Comparison of ENCODE assay signal across 8 mouse cellular contexts in the genomic region with DNA sequence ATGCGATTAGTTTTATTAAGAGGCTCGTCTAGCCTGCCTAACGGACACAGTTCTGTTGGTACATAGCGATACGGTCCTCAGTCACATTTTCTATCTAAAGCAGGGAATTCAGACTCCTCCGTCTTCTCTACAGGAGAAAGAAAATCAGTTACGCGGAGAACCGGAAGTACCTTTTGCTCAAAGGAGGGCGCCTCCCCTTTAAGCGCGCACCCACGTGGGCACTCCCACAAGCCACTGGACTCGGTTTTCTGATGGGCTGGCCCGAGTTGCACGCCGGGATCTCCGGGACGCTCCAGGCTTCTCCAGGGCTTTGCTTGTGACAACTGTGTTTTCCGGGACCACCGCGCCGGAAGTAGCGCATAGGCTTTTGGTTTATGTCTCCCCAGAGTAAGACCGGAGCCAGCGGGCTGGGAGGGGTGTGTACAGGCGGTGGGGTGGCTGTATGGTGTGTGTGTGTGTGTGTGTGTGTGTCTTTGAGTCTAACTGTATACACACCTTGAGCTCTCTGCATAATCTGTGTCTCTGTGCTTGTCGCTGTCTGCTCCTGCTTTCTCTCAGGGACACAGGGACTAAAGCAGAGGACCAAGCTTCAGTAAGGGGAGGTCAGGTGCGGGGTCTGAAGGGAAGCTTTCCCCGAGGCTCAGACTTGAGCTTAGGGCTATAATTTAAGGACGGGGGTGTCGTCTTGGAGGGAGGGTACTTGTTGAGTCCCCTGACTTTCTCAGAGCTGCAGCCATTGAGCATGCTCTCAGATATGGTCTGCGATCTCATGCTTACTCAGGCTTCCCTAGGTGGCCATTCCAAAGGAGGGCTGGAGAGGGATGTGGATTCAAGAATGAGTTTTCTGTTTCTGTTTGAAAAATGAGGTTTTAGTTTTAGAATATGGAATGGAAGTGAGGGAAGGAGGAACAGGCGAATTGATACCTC. TPM values are rescaled to one million over a fixed set of nuclear protein-coding genes. Genes with fewer than 3 reads are reported as not detected.
DNase-seq lines count a peak whose midpoint lies in the region; ATAC-seq and TF ChIP-seq lines count a peak whose summit lies in the region.

Gene Zfp59 (plus strand): TSS at position 285 of the 927 bp plus-strand sequence.

- peak; percentile 36 for DNase-seq in c-Kit-negative CD71-positive TER-119-positive erythroid progenitor cells, embryonic 14.5 days (ENCODE audit: low read depth, low spot score)
- DNase-seq in fibroblast of lung, adult 2 months (ENCODE audit: low read depth): peak; percentile 52
- DNase-seq in kidney, postnatal 25 days: peak; percentile 92 to 96
- peak; percentile 63 to 68 (median 65) for DNase-seq in liver, embryonic 14.5 days (ENCODE audit: low read depth in 3 of 3, low spot score in 3 of 3)
- DNase-seq in neural tube, embryonic 11.5 days (ENCODE audit: low spot score): peak; percentile 91
- DNase-seq in stomach, postnatal 0 days (ENCODE audit: low spot score): peak; percentile 92

- H3K9ac ChIP-seq in heart, embryonic 15.5 days: peak within 1 kb of the TSS; percentile 69
- peak within 1 kb of the TSS; percentile 56 for H3K9ac ChIP-seq in liver, embryonic 14.5 days (replicated peaks)
- peak within 1 kb of the TSS; percentile 35 for H3K9ac ChIP-seq in neural tube, embryonic 11.5 days (ENCODE audit: low read length)
- H3K9ac ChIP-seq in stomach, postnatal 0 days (ENCODE audit: low read length): peak within 1 kb of the TSS; percentile 56

- no peak for TF ChIP-seq CTCF in liver, embryonic 14.5 days (IDR thresholded peaks at IDR 0.05; ENCODE audit: low read depth)
- TF ChIP-seq CTCF in stomach, postnatal 0 days (IDR thresholded peaks at IDR 0.05; ENCODE audit: low read depth): 0 out of 2 replicates have a peak, but pooled peaks have one; percentile 18

- 0 out of 2 replicates have a peak, but pooled peaks cover 6% of the 10 kb centered on the region for H3K4me1 ChIP-seq in heart, embryonic 15.5 days (replicated peaks)
- peaks cover 0 to 6% of the 10 kb centered on the region in 2 experiments; a peak in 1 of 4 replicates for H3K4me1 ChIP-seq in liver, embryonic 14.5 days (replicated peaks; ENCODE audit: control insufficient read depth in 2 of 2, insufficient read depth in 2 of 2, low read length in 1 of 2)
- peaks cover 5% of the 10 kb centered on the region; the same call in 1 of the 2 replicates for H3K4me1 ChIP-seq in neural tube, embryonic 11.5 days (ENCODE audit: control insufficient read depth, insufficient read depth, low read length)
- no peaks in the 10 kb centered on the region for H3K4me1 ChIP-seq in stomach, postnatal 0 days (replicated peaks; ENCODE audit: control insufficient read depth, insufficient read depth)

- 3% methylated on average over 34 of the region's 34 CpGs for whole genome bisulfite sequencing in heart, embryonic 15.5 days
- 3% methylated on average over 34 of the region's 34 CpGs for WGBS in liver, embryonic 14.5 days (ENCODE audit: insufficient replicate concordance)
- WGBS in neural tube, embryonic 11.5 days: 4% methylated on average over 33 of the region's 34 CpGs
- WGBS in stomach, postnatal 0 days: 2% methylated on average over 34 of the region's 34 CpGs

- peak; percentile 96 for ATAC-seq in CD4-positive, CD25-positive, alpha-beta regulatory T cell, adult 4 months
- ATAC-seq in heart, embryonic 15.5 days (replicated peaks; ENCODE audit: insufficient number of reproducible peaks, insufficient read depth, low FRiP score, low read depth): peak; percentile 92
- ATAC-seq in liver, embryonic 14.5 days (ENCODE audit: insufficient read depth): peak; percentile 92
- peak; percentile 96 for ATAC-seq in neural tube, embryonic 11.5 days (ENCODE audit: insufficient read depth, low FRiP score, low TSS enrichment)
- peak; percentile 98 for ATAC-seq in stomach, postnatal 0 days (ENCODE audit: low FRiP score, low TSS enrichment)

- peak within 1 kb of the TSS; percentile 69 for H3K4me2 ChIP-seq in heart, embryonic 15.5 days
- peak within 1 kb of the TSS; percentile 81 for H3K4me2 ChIP-seq in liver, embryonic 14.5 days (ENCODE audit: low read depth)
- peak within 1 kb of the TSS; percentile 43 for H3K4me2 ChIP-seq in neural tube, embryonic 11.5 days (ENCODE audit: low read depth)
- peak within 1 kb of the TSS; percentile 34 for H3K4me2 ChIP-seq in stomach, postnatal 0 days (replicated peaks; ENCODE audit: low read depth)

- no peaks in the 10 kb centered on the region for H3K27me3 ChIP-seq in heart, embryonic 15.5 days
- no peaks in the 10 kb centered on the region for H3K27me3 ChIP-seq in liver, embryonic 14.5 days (ENCODE audit: control insufficient read depth, insufficient read depth, low read length)
- no peaks in the 10 kb centered on the region for H3K27me3 ChIP-seq in neural tube, embryonic 11.5 days (ENCODE audit: control insufficient read depth, insufficient read depth, low read length)
- H3K27me3 ChIP-seq in stomach, postnatal 0 days (ENCODE audit: control insufficient read depth, insufficient read depth, low read length): no peaks in the 10 kb centered on the region

- H3K9me3 ChIP-seq in heart, embryonic 15.5 days (replicated peaks): no peaks in the 10 kb centered on the region
- H3K9me3 ChIP-seq in liver, embryonic 14.5 days (ENCODE audit: control insufficient read depth, low read length): no peaks in the 10 kb centered on the region
- no peaks in the 10 kb centered on the region for H3K9me3 ChIP-seq in neural tube, embryonic 11.5 days (ENCODE audit: control insufficient read depth, low read length)
- no peaks in the 10 kb centered on the region for H3K9me3 ChIP-seq in stomach, postnatal 0 days (ENCODE audit: control insufficient read depth, low read length)

- TF ChIP-seq EP300 in liver, embryonic 14.5 days (IDR thresholded peaks at IDR 0.05; ENCODE audit: low read depth): no peak
- no peak for TF ChIP-seq EP300 in stomach, postnatal 0 days (optimal IDR thresholded peaks at IDR 0.05)

- no peaks in the 10 kb centered on the region for H3K36me3 ChIP-seq in heart, embryonic 15.5 days
- H3K36me3 ChIP-seq in liver, embryonic 14.5 days (replicated peaks; ENCODE audit: control insufficient read depth, insufficient read depth, low read depth): no peaks in the 10 kb centered on the region
- no peaks in the 10 kb centered on the region for H3K36me3 ChIP-seq in neural tube, embryonic 11.5 days (ENCODE audit: control insufficient read depth, insufficient read depth, low read length)
- no peaks in the 10 kb centered on the region for H3K36me3 ChIP-seq in stomach, postnatal 0 days (ENCODE audit: control insufficient read depth, insufficient read depth, low read length)

- H3K27ac ChIP-seq in heart, embryonic 15.5 days: peak within 1 kb of the TSS; percentile 79
- H3K27ac ChIP-seq in liver, embryonic 14.5 days: no peak within 1 kb of the TSS
- peak within 1 kb of the TSS; percentile 47; the same call in 1 of the 2 replicates for H3K27ac ChIP-seq in neural tube, embryonic 11.5 days (ENCODE audit: low read depth, low read length)
- H3K27ac ChIP-seq in stomach, postnatal 0 days (replicated peaks): peak within 1 kb of the TSS; percentile 50; the same call in 1 of the 2 replicates

- H3K4me3 ChIP-seq in heart, embryonic 15.5 days: peak within 1 kb of the TSS; percentile 62
- peak within 1 kb of the TSS; percentile 57 to 80 for H3K4me3 ChIP-seq in liver, embryonic 14.5 days (ENCODE audit: insufficient read depth in 1 of 2, low read depth in 2 of 2, low read length in 2 of 2)
- H3K4me3 ChIP-seq in neural tube, embryonic 11.5 days (ENCODE audit: low read depth, low read length): peak within 1 kb of the TSS; percentile 33
- peak within 1 kb of the TSS; percentile 42 for H3K4me3 ChIP-seq in stomach, postnatal 0 days (ENCODE audit: low read depth, low read length)

RNA-seq across cellular contexts. Expression of gene Zfp59, which starts in this region (rescaled TPM):
- 1 to 10 TPM; 6.6 to 7.3 TPM for polyA plus RNA-seq in CD4-positive, CD25-positive, alpha-beta regulatory T cell, adult 4 months (2017; shearing (Covaris generic))
- 4.6 and 5.4 TPM in 2 replicates for polyA plus RNA-seq in heart, embryonic 15.5 days (2015; fragmentation: Nextera tagmentation; extraction: Ambion mirVana)
- polyA plus RNA-seq in liver, embryonic 14.5 days (2012; rRNA removed): 0.42 and 0.68 TPM in 2 replicates
- polyA plus RNA-seq in liver, embryonic 14.5 days (2014; fragmentation: Nextera tagmentation; extraction: Ambion mirVana): 1.5 and 1.9 TPM in 2 replicates
- polyA plus RNA-seq in neural tube, embryonic 11.5 days (2014; fragmentation: Nextera tagmentation; extraction: Ambion mirVana): 11.2 and 12.6 TPM in 2 replicates
- polyA plus RNA-seq in stomach, postnatal 0 days (2015; fragmentation: Nextera tagmentation; extraction: Ambion mirVana): 2.8 and 3.0 TPM in 2 replicates

Comparison
In these comparisons a context has a peak if more than half of its experiments do, and no peak if none do; other contexts are left out.
1. DNase-seq: peak in every context shown above with its lines; median percentile 94 in kidney, postnatal 25 days; 92 in stomach, postnatal 0 days; 91 in neural tube, embryonic 11.5 days; 65 in liver, embryonic 14.5 days; 52 in fibroblast of lung, adult 2 months; 36 in c-Kit-negative CD71-positive TER-119-positive erythroid progenitor cells, embryonic 14.5 days.